Mouse (Mus musculus): ENCODE data around the gene Smg7.
A peak's percentile ranks its signal among the peaks of the same experiment; 100 is the strongest.

Gene Smg7

DNA sequence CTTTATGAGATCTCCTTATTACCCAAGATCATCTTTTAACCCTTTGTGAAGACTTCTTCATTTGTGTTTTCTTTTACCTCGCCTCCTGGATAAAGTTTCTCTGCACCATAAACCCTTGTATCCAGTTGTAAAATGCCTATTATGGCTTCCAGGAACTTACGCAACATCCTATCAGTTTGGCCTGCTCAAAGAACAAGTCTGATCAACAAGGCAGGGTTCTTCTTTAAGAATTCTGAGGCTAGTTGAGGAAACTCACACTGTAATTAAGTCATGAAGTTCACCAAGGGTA, 94.1 kb downstream of the Smg7 start:
- no peak for DNase-seq (ENCODE audit: low spot score in 2 of 2)

GRCm38 (mm10) chr1:152807619-152808391, 94.6 kb downstream of the Smg7 start:
- peak in 1 of 2 experiments; percentile 58 for DNase-seq (ENCODE audit: low spot score in 2 of 2)

GRCm38 (mm10) chr1:152804907-152805306, 97.5 kb downstream of the Smg7 start:
- no peak for DNase-seq (ENCODE audit: low spot score in 2 of 2)

GRCm38 (mm10) chr1:152800633-152801176, 101.7 kb downstream of the Smg7 start:
- no peak for DNase-seq (ENCODE audit: low spot score in 2 of 2)

DNA sequence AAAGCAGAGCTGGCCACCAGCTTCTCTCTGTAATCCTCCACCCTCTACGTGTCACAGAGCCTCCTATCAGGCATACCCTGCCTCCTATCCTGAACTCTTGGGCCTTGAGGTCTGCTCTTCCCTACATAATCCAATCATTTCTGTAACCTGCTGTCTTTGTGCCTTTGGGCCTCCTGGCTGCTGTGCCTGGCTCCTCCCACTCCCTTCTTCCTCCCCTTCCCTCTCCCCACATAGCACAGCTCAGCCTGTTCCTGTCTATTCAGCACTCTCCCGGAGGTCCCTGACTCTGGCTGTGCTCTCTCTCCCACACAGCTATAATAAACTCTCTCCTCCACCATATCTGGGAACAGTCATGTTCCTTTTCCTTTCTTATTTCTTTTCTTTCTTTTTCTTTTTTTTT, 102.5 kb downstream of the Smg7 start, which contains the start of gene Ncf2:
TSS of gene Ncf2 (plus strand) at position 298 of the 400 bp plus-strand sequence.
- no peak for DNase-seq (ENCODE audit: low spot score in 2 of 2)

GRCm38 (mm10) chr1:152798125-152798524, 104.3 kb downstream of the Smg7 start:
- DNase-seq (ENCODE audit: low spot score in 2 of 2) = peak in 1 of 2 experiments; percentile 50

GRCm38 (mm10) chr1:152796683-152797263, 105.7 kb downstream of the Smg7 start:
- no peak for DNase-seq (ENCODE audit: low spot score in 2 of 2)

DNA sequence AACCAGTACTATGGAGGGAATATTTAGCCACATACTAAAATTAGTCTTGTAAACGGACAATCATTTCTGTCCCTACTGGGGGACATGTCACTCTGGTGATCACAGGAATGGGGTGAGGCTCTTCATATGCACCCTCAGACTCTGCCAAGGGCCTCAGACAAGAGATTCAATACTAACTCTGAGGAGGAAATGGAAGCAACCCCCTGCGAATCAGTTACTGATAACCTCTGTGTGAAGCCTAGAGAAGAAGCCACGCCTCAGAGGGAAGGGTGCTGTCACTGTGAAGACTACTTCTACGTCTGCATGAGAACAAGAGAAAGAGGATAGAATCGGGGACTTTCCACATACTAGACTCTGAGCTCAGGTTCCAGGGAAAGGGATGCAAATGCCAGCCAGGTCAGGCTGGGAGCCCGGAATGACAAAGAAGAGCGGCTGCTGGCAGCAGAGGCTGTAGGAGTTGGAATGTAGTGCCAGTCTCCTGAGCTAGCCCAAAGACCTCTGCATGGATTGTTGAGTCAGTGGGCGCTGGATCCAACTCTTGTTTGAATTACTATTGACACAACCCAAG, 106.7 kb downstream of the Smg7 start:
- no peak for DNase-seq (ENCODE audit: low spot score in 2 of 2)

DNA sequence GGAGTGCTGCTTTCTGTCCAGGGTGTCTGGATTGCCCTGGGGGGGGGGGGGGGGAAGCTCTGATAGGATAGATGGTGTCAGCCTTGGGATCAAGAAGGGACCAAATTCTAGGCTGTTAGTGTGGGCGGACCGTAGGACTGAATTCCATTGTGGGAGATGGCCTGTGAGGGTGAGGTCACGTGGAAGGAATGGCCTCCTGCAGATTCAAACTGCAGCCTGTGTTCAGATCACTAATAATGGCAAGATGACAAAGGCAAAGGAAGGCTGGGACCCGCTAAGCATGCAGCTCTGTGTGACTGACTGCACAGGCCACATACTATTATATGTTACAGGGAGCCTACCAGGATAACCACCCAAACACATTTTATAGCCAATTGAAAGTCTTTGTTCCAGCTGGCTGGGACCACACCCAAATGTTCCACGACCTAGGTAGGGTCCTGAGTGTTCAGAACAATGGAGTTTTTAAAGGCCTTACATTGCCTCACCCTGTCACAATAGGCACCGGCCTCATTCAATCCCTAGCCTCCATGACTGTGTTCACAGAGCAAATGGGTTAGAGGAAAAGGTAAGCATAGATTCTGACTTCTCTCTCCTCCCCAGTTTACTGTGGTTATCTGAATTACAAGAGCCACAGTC, 108.8 kb downstream of the Smg7 start:
- no peak for DNase-seq (ENCODE audit: low spot score in 2 of 2)

DNA sequence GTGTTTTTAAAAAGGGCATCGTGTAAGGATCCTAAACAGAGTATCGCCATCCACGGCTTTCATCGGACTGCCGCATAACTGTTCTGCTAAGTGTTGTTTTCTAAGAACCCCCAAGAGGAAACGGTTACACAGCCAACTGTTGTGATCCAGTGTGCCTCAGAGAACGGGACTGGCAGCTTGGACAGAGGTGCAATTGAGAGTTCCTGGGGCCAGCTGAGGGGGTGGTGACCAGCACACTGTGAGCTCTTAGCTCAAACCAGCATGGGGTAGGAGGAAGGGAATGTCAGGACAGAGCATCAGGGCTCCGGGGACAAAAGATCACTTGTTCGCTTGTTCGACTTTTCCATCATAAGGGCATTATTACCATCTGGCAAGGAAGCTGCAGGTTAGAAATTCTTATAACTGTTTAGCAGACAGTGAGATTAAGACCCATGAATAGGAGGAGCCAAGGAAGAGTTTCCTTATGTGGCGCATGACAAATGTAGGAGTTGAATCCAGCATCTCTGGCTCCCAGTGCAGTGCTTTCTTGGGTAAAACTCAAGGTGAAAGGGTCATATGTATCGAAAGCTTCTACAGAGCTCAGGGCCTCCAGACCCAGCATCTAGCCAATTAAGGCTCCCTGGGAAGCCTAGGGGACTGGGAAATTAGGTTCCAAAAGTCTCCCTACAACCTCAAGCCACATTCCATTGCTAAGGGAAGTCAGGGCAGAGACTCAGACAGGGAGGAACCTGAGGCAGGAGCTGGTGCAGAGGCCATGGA, 109.5 kb downstream of the Smg7 start:
- DNase-seq (ENCODE audit: low spot score in 2 of 2) = no peak

DNA sequence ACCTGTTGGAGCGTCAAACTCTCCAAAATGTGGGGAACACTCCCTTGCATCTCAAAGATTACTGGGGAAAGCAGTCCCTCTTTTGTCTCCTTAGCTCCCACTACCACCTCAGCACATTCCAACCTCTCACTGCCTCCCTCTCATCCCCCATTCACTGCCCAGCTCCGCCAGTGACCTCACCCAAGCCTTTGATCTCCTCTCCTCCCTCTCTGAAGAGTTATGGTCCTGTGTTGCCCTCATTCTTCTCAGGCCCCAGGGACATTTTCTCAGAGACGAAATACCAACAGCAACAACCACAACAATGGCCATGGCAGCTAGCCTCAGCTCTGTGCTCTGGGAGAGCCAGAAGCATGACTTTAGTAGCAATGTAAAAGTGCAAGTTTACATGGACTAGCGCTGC, 111.2 kb downstream of the Smg7 start:
- DNase-seq (ENCODE audit: low spot score in 2 of 2) = no peak

DNA sequence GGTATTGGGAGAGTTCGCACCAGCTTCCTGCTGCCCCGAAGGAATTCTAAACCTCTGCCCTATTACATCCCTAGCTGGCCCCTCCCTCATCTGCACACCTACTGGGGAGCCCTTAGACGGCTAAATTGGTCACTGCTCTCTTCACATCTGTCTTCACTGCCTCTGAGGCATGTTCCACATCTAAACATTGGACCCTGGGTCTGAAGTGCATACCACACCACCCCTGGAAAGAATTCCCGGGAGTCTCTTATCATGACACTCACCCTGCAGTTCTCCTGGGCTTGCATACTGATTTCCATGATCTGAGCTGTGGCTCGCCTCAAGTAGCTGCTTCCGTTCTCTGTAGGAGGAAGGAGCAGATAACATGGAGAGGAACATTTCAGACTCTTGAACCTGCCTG, 111.6 kb downstream of the Smg7 start:
- DNase-seq (ENCODE audit: low spot score in 2 of 2) = no peak

GRCm38 (mm10) chr1:152790254-152790653, 112.2 kb downstream of the Smg7 start:
- peak; percentile 22 to 59 for DNase-seq (ENCODE audit: low spot score in 2 of 2)

- no peak for DNase-seq (ENCODE audit: low spot score in 2 of 2)
Measured at GRCm38 (mm10) chr1:152788121-152788660, 114.3 kb downstream of the Smg7 start.

All from natural killer cell, adult 2 months (primary cell).